Mouse (Mus musculus): Measurements from ENCODE around the gene Smim14. TPM values are rescaled to one million over a fixed set of nuclear protein-coding genes. Genes with fewer than 3 reads are reported as not detected.
A peak's percentile ranks its signal among the peaks of the same experiment; 100 is the strongest.

Smim14 gene
- total RNA-seq, 1 experiment from 2014 or later, result 151 TPM

- DNase-seq, result peak; percentile 76
Measured at GRCm38 (mm10) chr5:65401251-65401994, 135.6 kb downstream of the Smim14 start.

Other genes with a start within 250 kb of the Smim14 start
- 41.2 and 59.4 TPM in 2 replicates for gene Rfc1, start 201.5 kb downstream of the Smim14 start, total RNA-seq (2021)
- 5.0 and 6.5 TPM in 2 replicates for gene Klb, start 188.9 kb downstream of the Smim14 start, total RNA-seq (2021)
- 893 and 1,018 TPM in 2 replicates for gene Rpl9, start 145.7 kb downstream of the Smim14 start, total RNA-seq (2021)
- gene Lias, start 145.7 kb downstream of the Smim14 start, total RNA-seq (2021), result 45.7 and 62.1 TPM in 2 replicates
- 73.1 and 77.1 TPM in 2 replicates for gene Ugdh, start 101.2 kb downstream of the Smim14 start, total RNA-seq (2021)
- 10.4 TPM in 1 of 2 replicates, not detected in the other for gene Gm43552, start 44.4 kb downstream of the Smim14 start, total RNA-seq (2021)
- gene Ube2k, start within 50 bp of the Smim14 start, total RNA-seq (2021), result 90.0 and 132 TPM in 2 replicates
- gene Pds5a, start 161.1 kb upstream of the Smim14 start, total RNA-seq (2021), result 111 and 121 TPM in 2 replicates
- 15.7 and 28.0 TPM in 2 replicates for gene N4bp2, start 226.3 kb upstream of the Smim14 start, total RNA-seq (2021)

Measured in adrenal gland, postnatal 25 days (tissue).